Mouse (Mus musculus) cerebellum, adult 11 months (tissue): ENCODE data around the gene Htra3.
A peak's percentile ranks its signal among the peaks of the same experiment; 100 is the strongest.

ENCODE experiments used
- DNase-seq: peaks from one replicate; pipeline ENCODE4 v3.0.0; 2022

Htra3 gene

DNA sequence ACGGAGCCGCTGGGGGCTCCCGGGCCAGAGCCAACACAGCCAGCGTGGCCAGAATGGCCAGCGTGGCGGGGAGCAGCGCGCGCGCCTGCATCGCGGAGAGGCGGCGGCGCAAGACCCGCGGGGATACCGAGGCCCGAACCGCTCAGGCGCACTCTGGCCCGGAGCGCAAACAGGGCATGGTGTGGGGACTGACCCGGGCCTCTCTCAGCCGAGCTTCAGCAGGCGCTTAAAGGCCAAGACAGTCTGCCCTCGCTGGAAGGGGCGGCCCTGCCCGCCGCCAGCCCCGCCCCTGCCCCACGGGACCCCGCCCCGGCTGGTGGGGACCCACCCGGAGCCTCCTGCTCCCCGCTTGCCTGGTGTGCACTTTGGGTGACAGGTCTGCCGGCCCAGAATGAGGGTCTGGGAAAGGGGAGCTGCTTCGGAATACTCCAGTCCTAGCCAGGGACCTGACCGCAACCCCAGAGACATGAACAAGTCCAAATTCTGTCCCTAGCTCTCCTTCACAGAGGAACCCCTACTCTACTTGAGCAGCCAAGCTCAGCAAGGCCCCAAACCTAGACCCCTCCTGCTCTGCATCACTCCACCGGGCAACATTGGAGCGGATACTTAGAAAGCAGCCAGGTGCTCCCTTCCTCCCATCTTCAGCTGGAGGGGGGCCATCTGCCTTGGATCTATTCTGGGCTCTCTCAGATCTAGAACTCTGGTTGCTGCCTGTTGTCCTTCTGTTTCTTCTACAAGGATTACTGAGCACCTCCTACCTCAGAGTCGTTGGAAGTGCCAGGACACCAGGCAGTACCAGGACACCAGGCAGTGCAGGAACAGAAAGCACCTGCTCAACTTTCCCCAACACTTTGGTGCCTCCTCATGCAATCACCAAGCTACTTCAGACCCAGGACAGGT, at the start of gene Htra3:
Gene Htra3 (minus strand): TSS at position 527 of the 900 bp plus-strand sequence.
- DNase-seq: no peak

DNA sequence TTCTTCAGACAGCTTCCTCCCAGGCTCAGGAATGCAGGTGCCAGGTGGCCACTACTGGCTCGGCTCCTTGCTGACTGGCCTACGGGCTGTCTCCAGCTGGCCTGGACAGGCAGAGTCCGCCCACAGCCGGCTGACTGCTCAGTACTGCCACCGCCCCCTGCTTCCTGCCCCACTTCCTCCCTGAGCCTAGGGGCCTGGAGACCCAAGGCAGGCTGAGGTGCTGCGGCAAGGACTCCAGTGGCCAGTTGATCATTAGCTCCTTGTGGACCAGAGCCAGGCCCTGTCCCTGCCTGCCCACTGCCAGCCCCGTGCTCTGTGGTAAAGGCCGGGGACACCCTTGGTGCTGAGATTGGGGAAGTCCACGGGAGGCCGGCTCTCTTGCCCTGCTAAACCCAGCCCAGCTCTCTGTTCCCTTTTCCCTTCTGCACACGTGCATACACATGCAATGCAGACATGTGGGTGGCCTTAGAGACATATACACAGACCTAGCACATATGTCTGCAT, 49.4 kb upstream of the Htra3 start:
- DNase-seq: peak; percentile 58

DNA sequence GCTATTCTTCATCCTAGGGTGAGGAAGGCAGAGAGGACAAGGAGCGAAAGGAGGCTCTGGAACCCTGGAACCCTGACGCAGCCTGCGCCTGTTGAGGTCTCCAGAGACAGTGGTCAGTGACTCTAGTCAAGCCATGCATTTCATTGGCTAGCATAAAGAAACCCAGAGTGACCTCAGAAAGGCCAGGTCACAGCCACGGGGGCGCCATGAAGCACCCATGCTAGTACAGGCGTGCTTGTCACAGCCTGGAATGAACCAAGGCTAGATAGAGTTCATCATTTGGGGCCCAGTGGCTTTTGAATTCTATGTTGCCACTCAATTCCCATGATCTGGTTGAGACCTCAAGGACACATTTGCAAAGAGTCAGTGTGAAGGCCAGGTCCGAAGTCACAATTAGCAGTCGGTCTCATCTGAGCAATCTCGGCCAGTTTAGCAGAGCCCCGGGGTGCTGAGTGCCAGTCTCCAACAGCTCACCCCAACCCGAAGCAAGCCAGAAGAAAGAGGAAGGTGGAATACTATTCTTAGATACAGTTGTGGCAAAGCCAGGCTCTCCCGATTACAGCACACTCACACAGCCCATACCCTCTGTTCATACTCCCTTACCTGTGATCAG, 48.9 kb upstream of the Htra3 start:
- no peak for DNase-seq

DNA sequence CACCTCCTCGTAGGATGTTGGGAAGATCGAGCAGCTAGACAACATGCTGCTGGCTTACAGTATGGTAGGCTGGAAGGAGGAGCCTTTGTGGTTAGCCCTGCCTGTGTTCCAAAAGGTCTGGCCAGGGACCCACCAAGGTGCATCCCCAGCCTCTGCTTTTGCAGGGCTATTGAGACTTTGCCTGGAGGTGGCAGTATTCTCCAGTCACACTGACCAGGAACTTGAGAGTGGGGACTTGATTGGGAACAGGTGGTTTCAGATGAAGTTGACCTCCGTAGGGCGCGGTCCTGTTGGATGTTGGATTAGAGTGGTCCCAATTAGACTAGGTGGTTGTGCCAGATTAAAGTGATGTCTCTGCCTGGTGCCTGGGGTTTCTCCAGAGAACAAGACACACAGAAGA, 47.9 kb upstream of the Htra3 start:
- DNase-seq: no peak

DNA sequence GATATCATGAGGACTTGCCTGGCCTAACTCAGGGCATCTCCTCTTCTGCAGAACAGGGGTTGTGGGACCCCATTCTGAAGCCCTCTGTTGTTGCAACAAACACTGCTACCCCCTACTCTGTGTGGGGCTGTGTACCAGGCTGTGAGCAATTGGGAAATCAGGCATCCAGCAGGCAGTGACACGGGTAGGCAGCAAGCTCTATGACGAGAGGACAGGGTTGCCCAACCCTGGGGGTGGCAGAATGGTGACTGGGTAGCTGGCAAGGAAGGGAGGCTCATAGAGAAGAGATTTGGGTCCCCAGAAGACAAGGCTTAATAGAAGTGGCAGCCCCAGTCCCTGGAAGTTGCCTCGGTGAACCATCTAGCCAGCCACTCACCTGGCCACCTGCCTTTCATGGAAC, 46.3 kb upstream of the Htra3 start:
- no peak for DNase-seq

DNA sequence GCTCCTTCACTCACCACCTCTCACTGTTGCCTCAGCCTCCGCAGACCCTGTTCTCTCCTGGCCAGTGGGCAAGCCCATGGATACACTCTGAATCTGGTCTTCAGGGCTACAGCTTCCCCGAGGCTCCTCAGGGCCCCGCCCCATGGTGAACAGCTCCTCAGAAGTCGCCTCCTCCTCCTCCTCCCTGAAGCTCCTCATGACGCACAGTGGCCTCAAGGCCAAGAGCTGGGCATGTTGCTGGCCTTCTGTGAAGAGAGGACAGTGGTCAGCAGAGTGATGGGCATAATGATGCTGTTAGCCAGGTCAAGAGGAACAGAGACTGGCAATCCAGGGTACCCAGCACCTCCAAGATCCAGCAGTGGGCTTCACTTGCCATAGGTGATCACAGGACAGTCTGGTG, 44.3 kb upstream of the Htra3 start:
- DNase-seq: no peak

DNA sequence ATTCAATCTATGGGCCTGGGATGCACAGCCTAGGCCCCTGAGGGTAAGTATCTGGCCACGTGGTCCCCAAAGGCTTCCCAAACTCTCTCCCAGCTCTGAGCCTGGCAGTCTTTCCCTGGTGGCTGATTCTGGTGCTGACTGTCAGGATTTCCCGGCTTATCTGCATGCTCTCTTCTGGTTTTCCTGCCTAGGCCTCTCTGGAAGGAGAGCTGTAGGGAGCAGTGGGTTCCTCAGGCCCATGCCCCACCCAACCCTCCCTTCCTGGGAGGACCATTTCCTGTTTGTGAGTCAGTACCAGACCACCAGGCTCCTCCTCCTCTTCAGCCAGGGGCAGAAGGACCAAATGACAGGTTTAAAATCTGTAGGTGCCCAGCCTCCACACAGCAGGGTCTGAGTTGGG, 43.1 kb upstream of the Htra3 start:
- no peak for DNase-seq

DNA sequence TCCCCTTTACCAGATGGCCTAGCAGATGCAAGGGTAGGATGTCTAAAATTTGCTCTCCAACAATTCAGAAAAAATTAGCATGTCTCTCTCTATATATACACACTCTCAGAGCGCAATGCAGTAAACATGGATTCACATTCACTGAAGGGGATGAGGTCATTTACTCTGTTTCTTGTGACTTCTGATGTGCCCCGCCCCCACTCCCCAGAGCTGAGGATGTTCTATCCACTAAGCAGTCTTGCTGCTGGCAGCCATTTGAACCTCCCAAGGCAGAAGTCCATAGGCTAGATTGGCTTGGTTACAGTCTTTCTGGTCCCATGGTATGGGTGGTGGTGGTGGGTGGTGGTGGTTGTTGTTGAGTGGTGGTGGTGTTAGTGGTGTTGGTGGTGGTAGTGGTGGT, 42.4 kb upstream of the Htra3 start:
- DNase-seq: no peak

DNA sequence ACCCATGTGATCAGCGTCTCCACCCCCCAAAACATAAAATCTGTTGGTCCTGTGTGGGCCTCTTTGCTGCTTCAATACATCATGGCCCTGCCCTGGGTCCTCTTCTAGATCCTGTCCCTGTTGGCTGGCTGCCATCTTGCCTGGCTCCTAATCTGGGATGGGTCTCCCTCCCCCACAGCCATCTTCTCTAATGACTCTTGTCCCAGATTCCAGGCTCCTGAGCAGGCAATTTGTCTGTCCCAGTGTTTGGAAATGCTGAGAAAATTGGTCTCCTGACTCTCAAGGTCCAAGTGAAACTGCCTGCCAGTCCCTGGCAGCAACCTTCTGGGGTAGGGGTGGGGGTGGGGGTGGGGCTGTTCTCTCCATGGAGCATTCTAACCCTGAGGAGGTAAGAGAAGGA, 40.3 kb upstream of the Htra3 start:
- no peak for DNase-seq

DNA sequence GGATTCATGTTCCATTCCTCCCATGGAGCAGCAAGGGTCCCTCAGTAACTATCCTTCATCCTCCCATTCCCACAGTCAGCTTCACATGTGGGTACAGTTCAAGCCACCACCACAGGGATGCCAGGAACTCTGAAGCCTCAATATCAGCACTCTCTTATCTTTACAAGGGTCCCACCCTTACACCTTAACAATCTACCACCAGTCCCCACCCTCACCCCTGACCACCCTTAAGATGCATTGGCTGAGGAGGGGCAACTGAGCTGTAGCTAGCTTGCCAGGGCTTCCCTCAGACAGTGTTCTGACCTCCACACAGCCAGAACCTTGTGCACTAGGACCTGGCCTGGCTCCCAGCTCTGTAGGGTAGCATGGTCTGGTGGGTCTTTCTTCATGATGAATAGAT, 39.8 kb upstream of the Htra3 start:
- no peak for DNase-seq

DNA sequence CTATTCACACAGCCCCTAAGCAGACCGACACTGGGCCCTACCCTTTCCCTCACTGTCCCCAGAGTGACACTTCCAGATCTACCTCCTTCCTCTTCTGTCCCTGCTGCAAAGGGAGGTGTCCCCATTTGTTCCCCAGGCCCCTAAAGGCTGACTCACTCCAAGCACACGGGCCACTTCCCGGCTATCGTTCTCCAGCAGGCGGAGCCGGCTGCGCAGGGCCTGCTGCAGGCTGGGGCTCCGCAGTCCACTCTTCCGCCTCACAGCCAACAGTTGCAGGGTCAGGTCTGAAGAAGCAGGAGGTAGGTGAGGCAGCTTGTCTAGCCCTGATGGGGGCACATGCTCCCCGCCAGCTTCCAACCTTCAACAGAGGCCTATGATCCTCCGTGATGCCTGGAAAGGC, 39.2 kb upstream of the Htra3 start:
- no peak for DNase-seq

DNA sequence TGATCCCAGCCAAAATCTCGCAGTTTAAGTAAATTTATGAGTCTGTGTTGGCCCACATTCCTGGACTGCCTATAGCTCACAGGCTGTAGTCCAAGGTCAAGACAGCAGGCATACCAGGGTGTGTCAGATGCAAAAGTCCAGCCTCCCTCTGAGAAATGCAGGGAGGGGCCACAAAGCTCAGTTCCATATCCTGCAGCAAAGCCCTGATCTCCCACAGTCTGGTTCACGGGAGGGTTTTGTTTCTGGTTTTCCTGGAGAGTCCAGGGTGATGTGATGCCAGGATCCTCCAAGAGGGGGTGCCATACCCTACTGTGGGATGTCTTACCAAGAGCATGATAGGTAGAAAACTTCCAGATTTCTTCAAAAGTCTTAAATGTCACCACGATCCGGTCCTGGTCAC, 38.4 kb upstream of the Htra3 start:
- no peak for DNase-seq

DNA sequence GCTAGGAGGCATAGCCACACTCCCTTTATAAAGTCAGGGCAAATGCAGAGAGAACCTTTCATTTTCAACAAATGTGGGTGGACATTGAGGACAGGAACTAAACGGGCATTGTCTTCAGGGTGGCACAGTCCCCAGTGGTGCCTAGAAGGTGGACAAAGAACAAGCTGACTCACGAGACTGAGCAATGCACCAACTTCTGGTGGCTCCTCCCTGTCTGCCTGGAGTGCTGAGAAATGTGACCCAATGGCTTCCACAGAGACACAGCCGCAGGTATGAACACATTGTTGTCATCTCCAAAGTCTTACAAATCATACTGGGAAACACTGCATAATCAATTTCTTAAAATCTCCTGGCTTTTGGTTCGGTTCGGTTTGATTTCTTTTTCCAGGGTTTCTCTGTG, 37.9 kb upstream of the Htra3 start:
- no peak for DNase-seq

DNA sequence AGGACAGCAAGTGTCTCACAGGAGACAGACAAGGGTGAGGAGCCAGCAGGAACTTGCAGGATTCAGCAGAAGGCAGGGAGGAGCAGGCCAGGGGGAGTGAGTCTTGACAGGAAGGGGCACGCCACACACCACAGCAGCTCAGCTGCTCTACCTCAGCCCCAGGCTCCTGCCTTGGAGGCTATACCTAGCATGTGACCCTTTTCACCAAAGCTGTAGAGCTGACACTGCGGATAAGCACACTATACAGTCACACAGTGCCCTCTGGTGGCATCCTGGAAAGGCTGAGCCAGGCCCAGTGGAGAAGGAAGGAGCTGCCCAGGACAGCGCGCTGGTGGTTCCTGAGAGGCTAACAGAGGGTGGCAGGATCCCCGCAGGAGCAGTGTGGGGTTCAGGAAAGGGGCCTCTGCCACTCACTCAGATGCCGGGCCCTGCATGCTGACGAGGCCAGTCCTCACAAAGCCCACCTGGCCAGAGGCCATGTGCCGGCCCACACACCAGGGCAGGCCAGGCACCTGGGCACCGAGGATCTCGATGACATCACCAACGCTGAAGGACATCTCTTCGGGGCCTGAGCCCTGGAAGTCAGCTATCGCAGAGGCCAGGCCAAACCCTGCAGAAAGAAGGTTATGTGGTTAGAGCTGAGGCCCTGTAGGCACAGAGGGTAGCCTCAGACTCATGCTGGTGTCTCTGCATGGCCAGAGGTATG, 34.2 kb upstream of the Htra3 start:
- DNase-seq: peak; percentile 53

DNA sequence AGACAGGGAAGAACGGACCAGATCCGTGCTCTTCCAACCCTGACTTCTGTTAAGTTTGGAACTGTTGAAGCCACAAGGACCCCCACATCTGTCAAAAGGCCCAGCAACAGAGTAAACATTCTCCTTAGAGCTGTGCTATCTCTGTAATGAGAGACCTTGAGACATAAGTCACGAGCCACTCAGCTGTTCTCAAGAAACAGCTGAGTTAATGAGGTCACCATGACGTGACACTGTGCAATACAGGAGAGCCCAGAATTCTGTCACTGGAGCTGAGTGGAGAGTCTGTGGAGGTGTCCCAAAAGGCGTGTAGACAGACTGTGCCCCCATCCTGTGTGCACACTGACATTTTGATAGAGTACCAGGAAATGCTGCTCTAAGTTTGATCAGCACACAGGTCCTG, 32.9 kb upstream of the Htra3 start:
- DNase-seq: no peak

DNA sequence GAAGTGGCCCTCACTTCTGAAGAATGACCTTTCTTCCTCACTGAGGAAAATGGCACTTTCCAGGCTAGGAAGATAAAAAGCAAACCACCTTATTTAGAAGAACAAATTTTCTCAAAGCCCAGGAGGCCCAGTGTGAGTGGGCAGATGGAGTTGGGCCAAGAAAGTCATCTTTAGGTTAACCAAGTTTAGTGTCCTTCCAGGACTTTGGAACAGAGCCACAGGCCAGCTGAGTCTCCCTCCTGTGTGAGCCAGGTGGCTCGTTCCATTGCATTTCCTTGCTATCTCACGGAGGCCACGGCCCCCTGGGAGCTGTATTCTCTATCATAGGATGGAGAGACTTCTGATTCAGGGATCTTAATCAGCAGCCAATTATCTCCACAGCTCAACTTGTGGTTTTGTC, 31.3 kb upstream of the Htra3 start:
- DNase-seq: no peak

DNA sequence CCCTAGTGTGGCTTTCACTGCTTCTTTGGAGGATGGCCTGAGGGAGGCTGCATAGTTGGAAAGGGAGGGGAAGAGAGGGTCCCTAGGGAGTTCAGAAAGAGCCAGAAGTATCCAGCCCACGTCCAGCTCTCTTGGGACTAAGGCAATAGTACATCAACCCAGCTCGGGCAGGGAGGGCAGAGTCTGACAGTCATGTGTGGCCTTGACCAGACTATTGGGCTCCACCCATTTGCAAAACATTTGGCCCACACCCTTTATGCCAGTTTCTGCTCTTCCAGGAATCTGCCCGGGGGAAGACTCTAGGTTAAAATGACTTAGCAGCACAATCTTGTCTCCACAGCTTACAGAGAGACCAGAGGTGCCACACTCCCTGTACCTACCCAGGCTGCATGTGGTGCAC, 30.9 kb upstream of the Htra3 start:
- no peak for DNase-seq

DNA sequence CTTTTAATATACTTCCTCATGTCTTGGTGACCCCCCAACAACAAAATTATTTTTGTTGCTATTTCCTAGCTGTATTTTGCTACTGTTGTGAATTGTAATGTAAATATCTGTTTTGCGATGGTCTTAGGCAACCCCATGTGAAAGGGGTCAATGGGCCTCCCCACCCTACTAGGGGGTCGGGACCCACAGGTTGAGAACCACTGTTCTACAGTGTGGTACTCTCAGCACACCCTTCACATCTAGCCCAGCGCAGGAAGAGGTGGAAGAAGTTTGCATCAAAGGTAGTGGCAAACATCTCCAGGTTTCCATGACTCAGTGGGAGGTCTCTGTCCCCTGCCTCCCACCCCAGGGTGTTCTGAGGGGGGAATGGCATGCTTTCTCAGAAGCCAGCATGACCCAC, 25.8 kb upstream of the Htra3 start:
- no peak for DNase-seq

DNA sequence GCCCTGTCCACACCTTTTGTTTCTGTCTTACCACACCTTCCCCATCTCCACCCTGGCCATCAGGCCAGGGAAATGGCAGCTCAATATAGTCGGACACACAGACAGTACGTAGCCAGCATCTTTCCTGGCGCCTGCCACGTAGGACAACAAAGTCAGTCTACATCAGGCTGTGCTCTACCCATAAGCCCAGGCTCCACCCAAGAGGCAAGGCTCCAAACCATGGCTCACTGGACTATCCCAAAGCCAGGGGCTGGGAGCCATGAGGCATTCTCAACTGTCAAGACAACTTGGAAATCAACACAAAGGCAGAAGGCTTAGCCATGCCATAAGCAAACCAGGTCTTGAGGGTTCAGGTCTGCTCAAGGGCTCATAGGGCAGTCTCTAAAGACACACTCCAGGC, 24.2 kb upstream of the Htra3 start:
- no peak for DNase-seq

DNA sequence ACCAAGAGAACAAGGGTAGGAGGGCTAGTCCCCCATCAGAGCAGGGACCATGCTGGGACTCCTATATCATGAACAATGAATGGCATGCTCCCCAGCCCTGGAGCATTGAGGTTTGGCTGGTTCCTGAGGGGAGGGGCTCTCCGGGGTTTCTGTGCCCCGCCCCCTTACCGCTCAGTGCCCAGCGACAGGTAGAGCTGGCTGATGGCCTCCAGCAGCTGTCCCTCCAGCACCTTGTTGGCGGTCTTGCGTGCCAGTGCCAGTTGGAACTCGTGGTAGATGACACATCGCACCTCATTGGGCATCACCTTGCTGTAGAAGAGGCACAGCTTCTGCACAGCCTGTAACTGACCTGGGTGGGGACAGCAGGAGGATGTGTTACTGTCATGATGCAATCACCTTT, 23.6 kb upstream of the Htra3 start:
- no peak for DNase-seq

DNA sequence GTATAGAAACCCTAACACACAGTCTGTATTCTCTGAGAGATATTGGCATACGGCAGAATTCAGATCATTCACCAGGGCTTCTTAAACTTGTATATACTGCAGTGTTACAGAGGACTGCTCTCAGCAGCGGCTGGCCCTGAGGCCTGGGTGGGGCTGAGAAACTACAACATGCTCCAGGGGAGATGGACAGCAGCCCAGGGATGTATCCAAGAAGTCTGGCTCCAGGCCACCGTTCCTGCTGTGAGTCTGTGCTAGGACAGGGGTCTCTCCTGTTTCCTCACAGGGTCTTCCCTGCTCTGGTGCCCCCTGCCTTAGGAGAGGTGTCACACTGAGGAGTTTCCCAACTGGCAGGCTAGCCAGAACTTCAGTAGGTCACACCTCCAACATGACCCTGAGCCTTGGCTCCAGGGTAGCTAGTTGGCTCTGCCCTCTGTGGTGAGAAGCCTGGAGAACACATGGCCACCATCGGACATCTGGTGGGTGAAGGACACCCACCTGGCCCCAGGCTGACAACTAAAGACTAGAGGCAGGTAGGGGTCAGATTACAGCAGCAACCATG, 23.1 kb upstream of the Htra3 start:
- DNase-seq: no peak

DNA sequence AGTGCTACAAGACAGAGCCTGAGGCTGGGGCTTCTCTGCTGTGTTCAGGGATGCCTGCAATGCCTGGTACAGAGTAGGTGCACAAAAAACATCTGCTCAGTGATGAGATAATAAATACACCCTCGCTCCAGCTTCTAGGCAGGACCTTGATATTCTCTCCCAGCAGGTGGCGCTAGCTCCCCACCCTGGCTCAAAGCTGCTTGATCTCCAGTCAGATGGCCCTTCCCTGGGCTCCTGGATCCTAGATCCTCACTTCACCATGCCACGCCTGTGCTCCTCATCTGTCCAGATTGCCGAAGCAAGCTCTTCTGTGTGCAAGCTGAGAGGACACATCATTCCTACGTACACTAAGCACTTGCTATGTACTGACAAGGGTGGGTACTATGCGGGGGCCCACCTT, 21.5 kb upstream of the Htra3 start:
- DNase-seq: peak; percentile 51

DNA sequence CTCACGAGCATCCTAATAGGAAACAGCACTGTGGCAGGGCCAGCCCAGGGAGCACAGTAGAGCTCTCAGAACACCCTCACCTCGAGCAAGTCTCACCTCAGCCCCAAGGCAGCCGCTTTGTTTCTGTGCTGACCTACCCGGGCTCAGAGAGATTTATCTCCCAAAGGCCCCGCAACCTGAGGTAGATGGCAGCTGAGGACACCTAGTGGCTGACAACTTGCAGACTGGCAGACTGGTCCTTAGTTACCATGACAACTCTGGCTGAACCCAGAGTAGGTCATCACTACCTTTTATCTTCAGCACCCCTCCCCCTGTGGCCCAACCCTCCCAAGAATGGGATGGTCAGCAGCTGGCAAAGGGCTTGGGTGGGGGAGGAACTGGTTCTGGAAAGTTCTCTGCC, 16.2 kb upstream of the Htra3 start:
- DNase-seq: no peak

DNA sequence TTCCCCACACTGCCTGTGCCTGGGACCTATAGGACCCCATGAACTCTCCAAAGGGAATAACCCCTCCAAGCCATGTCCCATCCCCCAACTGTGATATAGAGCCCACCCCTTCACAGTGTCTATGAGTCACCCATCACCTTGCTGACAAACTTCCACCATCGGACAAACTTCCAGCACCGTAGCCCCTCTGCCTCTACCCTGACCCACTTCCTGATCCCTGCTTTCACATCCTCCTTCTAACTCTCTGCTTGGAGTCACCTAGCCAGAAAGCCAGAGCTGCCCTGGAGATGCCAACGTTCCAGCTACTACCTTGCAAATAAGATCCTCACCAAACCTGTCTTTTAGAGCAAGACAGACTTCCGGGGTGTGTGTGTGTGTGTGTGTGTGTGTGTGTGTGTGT, 14.1 kb upstream of the Htra3 start:
- DNase-seq: no peak
